Mouse (Mus musculus) thymus, adult 2 months (tissue): ENCODE results near the gene Kank3.

ENCODE experiments used
- CTCF ChIP-seq: fragments of 200-500 bp; IDR thresholded peaks from 2 replicates; pipeline ENCODE4 v1.5.1; 2012; ENCODE audit warnings: mild to moderate bottlenecking, control low read depth, low read length, moderate library complexity, borderline replicate concordance; ENCODE audit not compliant: control insufficient read depth, poor library complexity, insufficient read depth; ENCODE audit errors: extremely low read depth
- POLR2A ChIP-seq: fragments of 200-500 bp; IDR thresholded peaks from 2 replicates; pipeline ENCODE4 v1.6.1; 2012; ENCODE audit warnings: mild to moderate bottlenecking, low read length, control low read depth, moderate library complexity; ENCODE audit not compliant: control insufficient read depth, poor library complexity, insufficient read depth; ENCODE audit errors: extremely low read depth

GRCm38 (mm10) chr17:33844196-33844595 lies 33.9 kb downstream of the Kank3 start:
- TF ChIP-seq POLR2A (no peak), CTCF (no peak)
